Mouse (Mus musculus) limb, embryonic 11.5 days (tissue): Measurements from ENCODE around the gene Akap2. TPM values are rescaled to one million over a fixed set of nuclear protein-coding genes. Genes with fewer than 3 reads are reported as not detected.

Experiments used
- ATAC-seq: fragments of 200-750 bp; cut with Nextera tagmentation; 2 replicates; pipeline ENCODE4 v1.8.0; 2017; ENCODE audit warnings: low read depth; ENCODE audit not compliant: insufficient number of reproducible peaks, low FRiP score, low TSS enrichment
- DNase-seq: peaks from one replicate; pipeline ENCODE4 v3.0.0-alpha.2; 2015; ENCODE audit warnings: low spot score
- H3K27ac ChIP-seq: fragments of 300-500 bp; sonication (generic); replicated peaks from 2 replicates; pipeline ENCODE4 v1.5.1; 2014; ENCODE audit warnings: low read depth, mild to moderate bottlenecking, low read length
- H3K27me3 ChIP-seq: fragments of 300-500 bp; sonication (generic); 2 replicates; pipeline ENCODE4 v1.6.1; 2014; ENCODE audit warnings: mild to moderate bottlenecking, low read length, mixed read lengths; ENCODE audit not compliant: control insufficient read depth, insufficient read depth
- H3K36me3 ChIP-seq: fragments of 300-500 bp; sonication (generic); 2 replicates; pipeline ENCODE4 v1.6.1; 2014; ENCODE audit warnings: mild to moderate bottlenecking, low read length, moderate library complexity, mixed read lengths; ENCODE audit not compliant: control insufficient read depth, insufficient read depth
- H3K4me1 ChIP-seq: fragments of 300-500 bp; sonication (generic); 2 replicates; pipeline ENCODE4 v1.6.1; 2014; ENCODE audit warnings: low read length, mixed read lengths; ENCODE audit not compliant: control insufficient read depth, insufficient read depth
- H3K4me2 ChIP-seq: fragments of 300-500 bp; sonication (generic); 2 replicates; pipeline ENCODE4 v1.6.1; 2014; ENCODE audit warnings: low read depth, mild to moderate bottlenecking, moderate library complexity; ENCODE audit not compliant: severe bottlenecking
- H3K4me3 ChIP-seq: fragments of 300-500 bp; sonication (generic); 2 replicates; pipeline ENCODE4 v1.5.1; 2014; ENCODE audit warnings: low read depth, low read length
- H3K9ac ChIP-seq: fragments of 300-500 bp; sonication (generic); 2 replicates; pipeline ENCODE4 v1.6.1; 2014; ENCODE audit warnings: mild to moderate bottlenecking, low read length
- H3K9me3 ChIP-seq: fragments of 300-500 bp; sonication (generic); 2 replicates; pipeline ENCODE4 v1.6.1; 2016; ENCODE audit warnings: low read length; ENCODE audit not compliant: control insufficient read depth
- WGBS: fragments of 180-500 bp; shearing (Covaris S2); extraction: QIAGEN DNeasy Blood & Tissue Kit; methylation state at CpG from one replicate; pipeline ENCODE4 v1.1.7; 2014; 5-methylcytosine and 5-hydroxymethylcytosine counted together
- polyA plus RNA-seq: library from polyadenylated mRNA; unstranded; fragments of >200 nt; fragmentation: Nextera tagmentation; extraction: Ambion mirVana; gene quantifications from 2 replicates; pipeline ENCODE4 v1.2.1, GENCODE M21; 2014

Gene Akap2
- polyA plus RNA-seq, 1 experiment from 2014 or later = 32.8 TPM

DNA sequence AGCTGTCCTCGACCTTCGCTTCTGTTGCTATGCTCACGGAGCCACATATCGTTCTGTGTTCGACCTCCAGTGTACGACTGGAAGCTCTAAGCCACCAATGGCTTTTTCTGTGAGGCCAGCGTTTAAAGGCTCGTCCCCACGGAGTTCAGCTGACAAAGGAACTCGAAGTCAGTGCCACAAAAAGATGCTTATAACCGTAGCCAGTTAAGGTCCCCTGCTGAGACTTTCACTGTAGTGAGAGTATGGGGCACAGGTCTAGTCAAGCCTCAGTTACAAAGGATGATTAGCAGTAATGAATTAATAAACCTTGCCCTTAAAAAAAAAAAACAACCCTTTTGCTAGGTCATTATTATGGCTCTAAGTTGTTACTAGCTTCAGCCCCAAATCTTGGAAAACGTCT lies 37.3 kb upstream of the Akap2 start:
- DNase-seq (no peak), ATAC-seq (no peak)
- H3K27me3 ChIP-seq = no peaks in the 10 kb centered on the region
- no peak overlapping the region for H3K9ac ChIP-seq
- H3K9me3 ChIP-seq = no peaks in the 10 kb centered on the region
- no peak overlapping the region for H3K4me2 ChIP-seq
- H3K4me3 ChIP-seq = no peak overlapping the region
- no peak overlapping the region for H3K27ac ChIP-seq
- H3K36me3 ChIP-seq = no peaks in the 10 kb centered on the region
- H3K4me1 ChIP-seq = peaks cover 10% of the 10 kb centered on the region
- 83% methylated on average over 12 of the region's 12 CpGs for WGBS

- ATAC-seq = no peak
- Histone ChIP-seq H3K4me3 (no peak overlapping the region), H3K9me3 (no peaks in the 10 kb centered on the region), H3K27me3 (no peaks in the 10 kb centered on the region), H3K4me2 (no peak overlapping the region), H3K36me3 (no peaks in the 10 kb centered on the region), H3K4me1 (peaks cover 3% of the 10 kb centered on the region; the same call in 1 of the 2 replicates), H3K27ac (no peak overlapping the region), H3K9ac (no peak overlapping the region)
- DNase-seq = no peak
- 69% methylated on average over 12 of the region's 12 CpGs for WGBS
Observed at GRCm38 (mm10) chr4:57681511-57681910, 35.9 kb upstream of the Akap2 start.

DNA sequence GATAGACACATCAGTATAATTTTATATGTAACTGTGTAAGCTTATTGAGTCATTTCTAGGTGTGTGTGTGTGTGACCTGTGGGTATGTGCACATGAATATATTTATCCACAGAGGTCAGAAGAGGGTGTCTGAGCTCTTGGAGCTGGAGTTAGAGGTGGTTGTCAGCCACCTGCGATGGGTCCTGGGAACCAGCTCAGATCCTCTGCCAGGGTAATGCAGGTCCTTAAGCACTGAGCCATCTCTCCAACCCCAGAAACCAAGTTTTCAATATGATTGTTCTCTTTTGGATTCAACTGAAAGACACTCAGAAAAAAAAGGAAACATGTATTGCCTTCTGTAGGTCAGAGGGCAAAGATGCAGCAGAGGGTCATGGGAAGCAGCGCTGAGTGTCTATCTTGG lies 35.1 kb upstream of the Akap2 start:
- DNase-seq (no peak), ATAC-seq (no peak)
- Histone ChIP-seq H3K4me2 (no peak overlapping the region), H3K27ac (no peak overlapping the region), H3K4me1 (peaks cover 8% of the 10 kb centered on the region; the same call in 1 of the 2 replicates), H3K4me3 (no peak overlapping the region), H3K27me3 (no peaks in the 10 kb centered on the region), H3K36me3 (no peaks in the 10 kb centered on the region), H3K9ac (no peak overlapping the region), H3K9me3 (no peaks in the 10 kb centered on the region)
- WGBS = 96% methylated on average over 2 of the region's 2 CpGs

GRCm38 (mm10) chr4:57682944-57683343 lies 34.5 kb upstream of the Akap2 start:
- no peak for DNase-seq
- no peak for ATAC-seq
- WGBS = 85% methylated on average over 11 of the region's 11 CpGs

GRCm38 (mm10) chr4:57684676-57685215 lies 32.7 kb upstream of the Akap2 start:
- 80% methylated on average over 12 of the region's 12 CpGs for WGBS
- no peak for DNase-seq
- H3K4me1 ChIP-seq = peaks cover 9% of the 10 kb centered on the region; the same call in 1 of the 2 replicates
- ATAC-seq = no peak
- H3K4me2 ChIP-seq = no peak overlapping the region
- H3K27me3 ChIP-seq = no peaks in the 10 kb centered on the region
- no peak overlapping the region for H3K9ac ChIP-seq
- no peaks in the 10 kb centered on the region for H3K36me3 ChIP-seq
- H3K27ac ChIP-seq = no peak overlapping the region
- H3K4me3 ChIP-seq = no peak overlapping the region
- H3K9me3 ChIP-seq = no peaks in the 10 kb centered on the region

More at GRCm38 (mm10) chr4:57682944-57683343, 34.5 kb upstream of the Akap2 start:
- Histone ChIP-seq H3K9me3 (no peaks in the 10 kb centered on the region), H3K4me2 (no peak overlapping the region), H3K9ac (no peak overlapping the region), H3K36me3 (no peaks in the 10 kb centered on the region), H3K4me1 (peaks cover 9% of the 10 kb centered on the region; the same call in 1 of the 2 replicates), H3K4me3 (no peak overlapping the region), H3K27ac (no peak overlapping the region), H3K27me3 (no peaks in the 10 kb centered on the region)

- no peak for DNase-seq
- no peak overlapping the region for H3K9ac ChIP-seq
- no peak overlapping the region for H3K4me3 ChIP-seq
- 0 out of 2 replicates have a peak, but pooled peaks have one; percentile 54 for ATAC-seq
- WGBS = 69% methylated on average over 3 of the region's 3 CpGs
- H3K9me3 ChIP-seq = no peaks in the 10 kb centered on the region
- no peaks in the 10 kb centered on the region for H3K27me3 ChIP-seq
- H3K4me1 ChIP-seq = peaks cover 9% of the 10 kb centered on the region; the same call in 1 of the 2 replicates
- no peaks in the 10 kb centered on the region for H3K36me3 ChIP-seq
- no peak overlapping the region for H3K27ac ChIP-seq
- no peak overlapping the region for H3K4me2 ChIP-seq
Observed at GRCm38 (mm10) chr4:57686736-57687135, 30.7 kb upstream of the Akap2 start.

- Histone ChIP-seq H3K4me2 (no peak overlapping the region), H3K27me3 (no peaks in the 10 kb centered on the region), H3K36me3 (no peaks in the 10 kb centered on the region), H3K9ac (no peak overlapping the region), H3K9me3 (no peaks in the 10 kb centered on the region), H3K27ac (no peak overlapping the region), H3K4me1 (peaks cover 9% of the 10 kb centered on the region; the same call in 1 of the 2 replicates), H3K4me3 (no peak overlapping the region)
- ATAC-seq (no peak), DNase-seq (no peak)
- 81% methylated on average over 3 of the region's 3 CpGs for WGBS
Observed at GRCm38 (mm10) chr4:57687583-57687982, 29.9 kb upstream of the Akap2 start.

- Histone ChIP-seq H3K4me2 (no peak overlapping the region), H3K4me3 (no peak overlapping the region), H3K36me3 (no peaks in the 10 kb centered on the region), H3K27me3 (no peaks in the 10 kb centered on the region), H3K27ac (no peak overlapping the region), H3K9me3 (no peaks in the 10 kb centered on the region), H3K9ac (no peak overlapping the region), H3K4me1 (peaks cover 9% of the 10 kb centered on the region; the same call in 1 of the 2 replicates)
- no peak for ATAC-seq
- 81% methylated on average over 9 of the region's 9 CpGs for WGBS
- DNase-seq = no peak
Observed at GRCm38 (mm10) chr4:57688131-57688530, 29.3 kb upstream of the Akap2 start.

- H3K27ac ChIP-seq = no peak overlapping the region
- no peak overlapping the region for H3K9ac ChIP-seq
- no peak for ATAC-seq
- 78% methylated on average over 6 of the region's 6 CpGs for WGBS
- H3K36me3 ChIP-seq = no peaks in the 10 kb centered on the region
- H3K4me1 ChIP-seq = peaks cover 8% of the 10 kb centered on the region; the same call in 1 of the 2 replicates
- H3K4me3 ChIP-seq = no peak overlapping the region
- DNase-seq = no peak
- H3K9me3 ChIP-seq = no peaks in the 10 kb centered on the region
- no peak overlapping the region for H3K4me2 ChIP-seq
- H3K27me3 ChIP-seq = no peaks in the 10 kb centered on the region
Observed at GRCm38 (mm10) chr4:57690001-57690400, 27.5 kb upstream of the Akap2 start.
